Mouse (Mus musculus) testis, adult 2 months (tissue): ENCODE measurements around the gene Frmd4a. TPM values are rescaled to one million over a fixed set of nuclear protein-coding genes. Genes with fewer than 3 reads are reported as not detected.

Experiments used
- H3K27ac ChIP-seq: fragments of 200-500 bp; 2 replicates; pipeline ENCODE4 v1.5.1; 2012; ENCODE audit warnings: low read depth, low read length; ENCODE audit not compliant: control insufficient read depth, insufficient read depth
- H3K27me3 ChIP-seq: fragments of 200-500 bp; 2 replicates; pipeline ENCODE4 v1.6.1; 2012; ENCODE audit warnings: mild to moderate bottlenecking, low read length, moderate library complexity; ENCODE audit not compliant: control insufficient read depth, insufficient read depth
- H3K36me3 ChIP-seq: fragments of 200-500 bp; 2 replicates; pipeline ENCODE4 v1.6.1; 2012; ENCODE audit warnings: mild to moderate bottlenecking, low read length; ENCODE audit not compliant: control insufficient read depth, insufficient read depth
- H3K4me1 ChIP-seq: fragments of 200-500 bp; 2 replicates; pipeline ENCODE4 v1.6.1; 2012; ENCODE audit warnings: low read length; ENCODE audit not compliant: control insufficient read depth, insufficient read depth
- H3K4me3 ChIP-seq: fragments of 200-500 bp; 2 replicates; pipeline ENCODE4 v1.5.1; 2012; ENCODE audit warnings: low read depth, mild to moderate bottlenecking, low read length, moderate library complexity, mixed read lengths; ENCODE audit not compliant: control insufficient read depth
- CTCF ChIP-seq: fragments of 200-500 bp; IDR thresholded peaks from 2 replicates; pipeline ENCODE4 v1.5.1; 2012; ENCODE audit warnings: low read depth, mild to moderate bottlenecking, inconsistent platforms, low read length, moderate library complexity; ENCODE audit not compliant: control insufficient read depth, insufficient read depth, insufficient replicate concordance
- POLR2A ChIP-seq: fragments of 200-500 bp; IDR thresholded peaks from 2 replicates; pipeline ENCODE4 v1.6.1; 2012; ENCODE audit warnings: low read depth, mild to moderate bottlenecking, inconsistent platforms, low read length, moderate library complexity; ENCODE audit not compliant: control insufficient read depth
- polyA plus RNA-seq: library from polyadenylated mRNA; depleted of rRNA; stranded (reverse); fragments of >200 nt; gene quantifications from 2 replicates; pipeline ENCODE4 v1.2.3, GENCODE M21; 2012

Gene Frmd4a
- polyA plus RNA-seq, 1 experiment: 6.1 TPM

DNA sequence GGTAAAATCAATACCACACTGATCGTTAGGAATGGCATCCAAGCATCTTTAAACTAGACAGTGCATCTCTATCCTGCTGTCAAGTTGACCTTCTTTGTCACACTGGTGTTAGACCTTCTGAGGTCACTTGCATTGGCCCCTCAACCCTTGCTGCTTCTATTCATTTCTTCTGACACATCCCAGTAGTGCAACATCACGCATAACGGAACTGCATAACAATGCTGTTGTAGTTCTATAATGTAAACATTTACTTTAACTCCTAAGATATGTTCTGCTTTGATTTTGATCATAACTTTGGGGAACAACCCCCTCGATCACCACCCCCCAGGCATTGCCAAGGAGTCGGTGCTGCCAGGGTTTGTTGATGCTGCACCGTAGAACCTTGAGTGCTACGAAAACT lies 558.5 kb downstream of the Frmd4a start:
- no peaks in the 10 kb centered on the region for H3K4me1 ChIP-seq
- TF ChIP-seq CTCF (no peak), POLR2A (no peak)
- H3K36me3 ChIP-seq: no peaks in the 10 kb centered on the region
- no peak overlapping the region for H3K27ac ChIP-seq
- H3K27me3 ChIP-seq: no peaks in the 10 kb centered on the region
- H3K4me3 ChIP-seq: no peak overlapping the region

DNA sequence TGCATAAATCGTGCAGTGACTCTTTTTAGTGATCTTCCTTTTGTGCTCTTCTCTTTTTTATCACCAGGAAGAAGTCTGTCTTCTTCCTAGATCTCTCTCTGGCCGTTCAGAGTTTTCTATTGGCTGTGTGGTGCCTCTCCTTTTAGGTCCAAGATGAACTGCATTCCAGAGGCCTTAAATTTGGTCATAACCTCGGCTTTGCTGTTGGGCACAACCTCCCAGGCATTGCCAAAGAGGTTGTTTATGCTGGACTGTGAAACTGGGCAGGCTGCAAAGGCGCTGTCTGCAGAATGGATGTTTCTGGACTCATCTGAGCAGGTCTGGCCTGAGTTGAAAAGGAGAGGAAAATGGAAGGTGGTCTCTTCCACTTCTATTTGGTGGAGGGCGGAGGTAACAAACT lies 560.8 kb downstream of the Frmd4a start:
- H3K27me3 ChIP-seq: no peaks in the 10 kb centered on the region
- H3K4me1 ChIP-seq: no peaks in the 10 kb centered on the region
- H3K27ac ChIP-seq: no peak overlapping the region
- H3K4me3 ChIP-seq: no peak overlapping the region
- H3K36me3 ChIP-seq: no peaks in the 10 kb centered on the region
- TF ChIP-seq POLR2A: no peak

DNA sequence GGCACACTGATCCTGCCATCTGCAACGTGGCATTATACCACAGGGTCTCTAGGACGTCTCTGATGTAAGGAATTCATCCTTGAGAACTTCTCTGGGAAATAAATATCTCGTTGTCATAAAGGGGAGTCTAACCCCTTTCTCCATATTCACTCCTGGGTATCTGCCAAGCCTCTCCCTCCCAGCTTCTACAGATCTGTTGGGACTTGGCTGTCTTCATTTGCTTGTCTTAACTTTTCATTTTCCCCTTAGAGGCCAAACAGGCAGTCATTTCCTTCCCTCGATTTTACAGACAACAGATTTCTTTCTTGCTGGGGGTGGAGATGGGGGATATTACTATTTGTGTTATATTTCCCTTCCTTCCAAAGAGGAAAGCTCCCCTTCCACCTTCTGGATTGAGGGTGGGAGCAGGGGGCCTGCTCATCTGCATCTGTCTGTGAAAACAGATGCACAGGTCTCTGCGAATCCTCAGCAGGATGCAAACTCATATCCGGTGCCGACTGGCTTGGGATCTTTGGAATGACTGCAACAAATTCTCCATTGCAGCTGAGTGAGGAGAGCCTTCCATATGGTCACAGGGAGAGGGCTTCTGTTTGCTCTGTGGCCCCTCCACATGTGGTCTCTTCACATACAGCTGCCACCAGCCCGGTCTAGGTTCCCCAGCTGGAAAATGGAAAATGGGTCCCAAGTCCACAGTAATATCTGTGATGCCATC lies 562.0 kb downstream of the Frmd4a start:
- Histone ChIP-seq H3K4me1 (no peaks in the 10 kb centered on the region), H3K36me3 (no peaks in the 10 kb centered on the region), H3K27me3 (no peaks in the 10 kb centered on the region), H3K4me3 (no peak overlapping the region), H3K27ac (no peak overlapping the region)
- no peak for TF ChIP-seq CTCF
- TF ChIP-seq POLR2A: no peak

DNA sequence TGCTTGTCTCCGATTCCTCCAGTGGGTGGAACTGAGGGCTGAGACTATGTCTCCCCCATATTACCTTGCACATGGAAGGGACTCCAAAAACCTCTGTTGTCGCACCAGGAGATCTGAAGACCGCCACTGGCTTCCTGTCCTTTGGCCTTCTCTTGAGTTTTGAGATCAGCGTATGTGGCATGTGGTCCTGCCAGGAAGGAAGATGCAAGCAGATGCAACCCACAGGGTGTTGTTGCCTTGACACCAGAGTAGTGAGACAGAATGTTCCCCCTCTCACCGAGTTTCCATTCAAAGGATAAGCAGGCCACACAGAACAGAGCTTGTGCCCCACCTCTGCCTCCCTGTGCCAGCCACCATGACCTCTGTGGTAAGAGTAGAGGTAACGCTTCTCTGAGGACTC lies 563.1 kb downstream of the Frmd4a start:
- H3K36me3 ChIP-seq: no peaks in the 10 kb centered on the region
- H3K4me1 ChIP-seq: no peaks in the 10 kb centered on the region
- no peak overlapping the region for H3K4me3 ChIP-seq
- no peaks in the 10 kb centered on the region for H3K27me3 ChIP-seq
- TF ChIP-seq CTCF (no peak), POLR2A (no peak)
- H3K27ac ChIP-seq: no peak overlapping the region

DNA sequence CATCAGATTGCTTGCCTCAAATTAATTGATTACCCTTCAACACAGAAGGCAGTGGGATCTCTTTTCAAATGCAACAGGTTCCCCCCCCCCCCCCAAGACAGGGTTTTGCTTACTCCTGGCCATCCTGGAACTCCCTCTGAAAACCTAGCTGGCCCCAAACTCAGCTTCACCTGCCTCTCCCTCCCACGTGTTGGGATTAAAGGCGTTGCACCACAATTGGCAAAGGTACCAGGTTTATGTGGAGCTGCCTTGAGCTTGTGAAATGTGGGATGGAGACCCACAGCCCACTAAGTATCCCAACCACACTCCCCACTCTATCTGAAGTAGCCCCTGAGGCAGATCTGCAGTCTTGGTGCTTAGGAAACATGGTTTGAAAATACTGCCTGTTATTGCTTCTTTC lies 565.4 kb downstream of the Frmd4a start:
- Histone ChIP-seq H3K4me3 (no peak overlapping the region), H3K36me3 (no peaks in the 10 kb centered on the region), H3K4me1 (no peaks in the 10 kb centered on the region), H3K27me3 (no peaks in the 10 kb centered on the region), H3K27ac (no peak overlapping the region)
- no peak for TF ChIP-seq CTCF
- TF ChIP-seq POLR2A: no peak

DNA sequence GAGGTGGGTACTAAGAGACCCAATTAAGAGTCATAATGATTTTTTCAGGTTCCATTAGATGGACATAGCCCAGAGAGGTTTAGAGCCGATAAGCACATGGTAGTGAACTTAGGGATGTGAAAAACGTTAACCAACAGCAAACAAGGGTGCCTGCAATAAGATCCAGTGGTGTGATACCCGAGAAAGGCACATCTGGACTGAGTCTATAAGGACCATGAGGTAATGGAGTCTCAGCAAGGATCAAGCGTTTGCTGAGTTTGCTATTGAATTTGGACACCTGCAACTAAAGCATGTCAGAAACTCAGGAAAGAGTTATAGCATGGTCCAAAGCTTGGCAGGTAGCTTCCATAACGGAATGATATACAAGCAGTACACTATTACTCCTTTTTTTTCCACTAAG lies 566.7 kb downstream of the Frmd4a start:
- H3K4me1 ChIP-seq: peaks cover 4% of the 10 kb centered on the region
- no peak overlapping the region for H3K4me3 ChIP-seq
- no peaks in the 10 kb centered on the region for H3K36me3 ChIP-seq
- TF ChIP-seq CTCF (no peak), POLR2A (no peak)
- H3K27me3 ChIP-seq: no peaks in the 10 kb centered on the region
- H3K27ac ChIP-seq: no peak overlapping the region

DNA sequence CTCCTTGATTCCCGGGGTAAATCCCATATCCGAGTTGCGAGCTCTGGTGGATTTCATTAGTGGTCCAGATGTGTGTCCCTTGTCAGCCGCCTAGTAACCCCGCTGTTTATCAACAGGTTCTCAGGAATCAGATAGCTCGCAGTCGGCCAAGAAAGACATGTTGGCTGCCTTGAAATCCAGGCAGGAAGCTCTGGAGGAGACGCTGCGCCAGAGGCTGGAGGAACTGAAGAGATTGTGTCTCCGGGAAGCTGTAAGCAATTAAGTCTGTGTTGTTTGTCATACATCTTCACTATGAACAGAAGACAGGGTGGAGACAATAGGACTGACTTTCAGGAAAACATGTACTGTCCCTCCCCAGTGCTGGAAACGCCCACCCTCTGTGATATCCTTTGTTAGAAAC lies 568.7 kb downstream of the Frmd4a start:
- no peak overlapping the region for H3K27ac ChIP-seq
- peaks cover 4% of the 10 kb centered on the region for H3K4me1 ChIP-seq
- H3K4me3 ChIP-seq: no peak overlapping the region

More for the DNA sequence above, 568.7 kb downstream of the Frmd4a start:
- Histone ChIP-seq H3K27me3 (no peaks in the 10 kb centered on the region), H3K36me3 (no peaks in the 10 kb centered on the region)
- TF ChIP-seq POLR2A (no peak), CTCF (no peak)
